Mouse (Mus musculus): ENCODE measurements around the gene Cog5.

The Cog5 gene

DNA sequence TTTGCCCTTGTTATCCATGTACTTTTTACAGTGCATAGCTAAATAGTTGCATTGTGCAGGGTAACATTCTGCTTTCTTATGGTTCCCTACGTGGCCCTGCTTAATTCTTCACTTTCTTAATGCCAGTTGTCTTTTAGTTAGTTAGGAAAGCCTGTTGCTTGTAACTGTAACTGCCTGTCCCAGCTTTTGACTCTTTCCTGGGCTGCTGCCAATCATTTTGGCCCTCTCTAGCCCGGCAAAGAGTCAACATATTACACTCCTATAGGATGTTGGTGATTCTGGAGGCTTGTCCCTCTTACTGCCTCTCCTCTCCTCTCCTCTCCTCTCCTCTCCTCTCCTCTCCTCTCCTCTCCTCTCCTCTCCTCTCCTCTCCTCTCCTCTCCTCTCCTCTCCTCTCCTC, 51.5 kb downstream of the Cog5 start:
- in situ Hi-C loops (cut with MboI; ENCODE audit: unreplicated experiment in 2 of 2): loop anchor here in 1 of 2 experiments (25.0 kb wide), 1 partner anchor 594 kb away; no protein-coding TSS in a partner anchor

DNA sequence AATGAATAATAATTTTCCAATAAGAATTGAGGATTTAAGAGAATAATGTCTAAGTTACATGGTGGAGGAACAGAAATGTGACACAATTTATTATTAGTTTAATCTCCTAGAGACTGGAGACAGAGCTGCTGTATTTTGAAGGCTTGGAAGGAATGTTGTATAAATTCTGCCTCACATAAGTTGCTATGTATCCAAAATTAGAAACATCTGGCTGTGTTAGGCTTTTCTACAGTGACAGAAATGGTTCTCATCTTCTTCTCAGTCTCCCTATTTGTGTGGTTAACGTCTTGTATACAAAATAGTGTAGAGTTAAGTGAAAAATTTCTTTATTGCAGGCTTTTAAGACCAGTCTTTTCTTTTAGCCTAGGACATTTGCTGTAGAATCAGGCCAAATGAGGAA, 52.9 kb downstream of the Cog5 start:
- in situ Hi-C loops (cut with MboI; ENCODE audit: unreplicated experiment in 2 of 2): loop anchor here in 1 of 2 experiments (25.0 kb wide), 1 partner anchor 595 kb away; no protein-coding TSS in a partner anchor

DNA sequence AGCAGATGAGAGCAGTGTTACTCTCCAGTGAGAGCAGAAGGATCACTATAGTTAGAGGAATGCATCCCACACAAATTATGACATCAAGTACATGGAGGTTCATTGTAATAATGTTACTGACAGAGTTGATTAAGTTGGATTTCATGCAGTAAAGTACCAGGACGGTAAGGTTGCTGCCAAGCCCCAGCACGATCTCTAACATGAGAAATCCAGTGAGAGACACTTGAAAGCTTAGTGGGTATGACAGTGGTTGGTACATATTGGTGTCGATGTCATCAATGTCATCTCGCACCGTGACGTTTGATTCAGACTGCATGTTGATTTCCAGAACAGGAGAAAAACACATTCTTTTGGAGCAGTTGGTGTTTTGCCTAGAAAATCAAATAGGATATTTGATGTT, 55.0 kb downstream of the Cog5 start:
- in situ Hi-C loops (cut with MboI; ENCODE audit: unreplicated experiment in 2 of 2): loop anchor here (10.0 to 25.0 kb wide), 3 partner anchors 205 to 597 kb away; no protein-coding TSS in a partner anchor

- in situ Hi-C loops (cut with MboI; ENCODE audit: unreplicated experiment in 2 of 2): loop anchor here (10.0 to 25.0 kb wide), 3 partner anchors 207 to 600 kb away; no protein-coding TSS in a partner anchor
Observed at GRCm38 (mm10) chr12:31712233-31712632, 57.6 kb downstream of the Cog5 start.

DNA sequence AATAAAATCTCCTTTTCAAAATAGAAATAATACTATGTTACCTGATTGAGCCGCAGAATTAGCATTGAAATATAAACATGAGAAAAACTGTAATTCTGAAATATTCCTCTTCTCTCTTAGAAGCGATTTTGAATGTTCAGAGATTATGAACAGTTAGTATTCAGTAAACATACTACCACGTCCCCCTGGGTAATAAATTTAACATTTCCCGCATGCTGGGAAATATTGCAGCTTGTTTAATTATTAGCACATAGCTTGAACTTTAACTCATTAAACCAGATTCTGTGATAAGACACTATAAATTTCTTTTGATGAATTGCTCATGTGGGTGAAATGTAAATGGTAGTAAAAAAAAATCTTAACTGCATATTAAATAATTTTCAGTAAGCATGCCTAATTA, 58.1 kb downstream of the Cog5 start:
- in situ Hi-C loops (cut with MboI; ENCODE audit: unreplicated experiment in 2 of 2): loop anchor here (10.0 to 25.0 kb wide), 3 partner anchors 208 to 600 kb away; no protein-coding TSS in a partner anchor

- in situ Hi-C loops (cut with MboI; ENCODE audit: unreplicated experiment in 2 of 2): loop anchor here (10.0 to 25.0 kb wide), 3 partner anchors 209 to 601 kb away; no protein-coding TSS in a partner anchor
Observed at GRCm38 (mm10) chr12:31713600-31713999, 58.9 kb downstream of the Cog5 start, which contains the start of gene Gpr22. Gpr22 (minus strand) TSS chr12:31713947.

DNA sequence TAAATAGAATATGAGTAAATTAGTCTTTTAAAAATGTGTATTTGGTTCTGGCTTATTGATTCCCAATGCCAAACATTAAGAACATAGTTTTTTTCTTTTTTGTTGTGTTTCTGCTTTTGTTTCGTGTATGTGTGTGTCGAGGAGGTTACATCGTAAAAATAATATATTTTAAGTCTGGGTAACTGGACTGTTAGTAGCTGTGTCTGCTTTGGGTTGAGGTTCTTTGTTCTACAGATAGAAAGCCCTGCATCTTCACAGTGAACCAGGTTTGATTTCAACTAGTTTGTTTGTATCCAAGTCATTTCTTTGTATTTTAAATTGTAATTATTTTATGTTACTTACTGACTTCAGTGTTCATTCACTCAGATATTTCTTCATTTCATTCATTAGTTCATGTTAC, 59.4 kb downstream of the Cog5 start:
- in situ Hi-C loops (cut with MboI; ENCODE audit: unreplicated experiment in 2 of 2): loop anchor here (10.0 to 25.0 kb wide), 3 partner anchors 209 to 602 kb away; no protein-coding TSS in a partner anchor

DNA sequence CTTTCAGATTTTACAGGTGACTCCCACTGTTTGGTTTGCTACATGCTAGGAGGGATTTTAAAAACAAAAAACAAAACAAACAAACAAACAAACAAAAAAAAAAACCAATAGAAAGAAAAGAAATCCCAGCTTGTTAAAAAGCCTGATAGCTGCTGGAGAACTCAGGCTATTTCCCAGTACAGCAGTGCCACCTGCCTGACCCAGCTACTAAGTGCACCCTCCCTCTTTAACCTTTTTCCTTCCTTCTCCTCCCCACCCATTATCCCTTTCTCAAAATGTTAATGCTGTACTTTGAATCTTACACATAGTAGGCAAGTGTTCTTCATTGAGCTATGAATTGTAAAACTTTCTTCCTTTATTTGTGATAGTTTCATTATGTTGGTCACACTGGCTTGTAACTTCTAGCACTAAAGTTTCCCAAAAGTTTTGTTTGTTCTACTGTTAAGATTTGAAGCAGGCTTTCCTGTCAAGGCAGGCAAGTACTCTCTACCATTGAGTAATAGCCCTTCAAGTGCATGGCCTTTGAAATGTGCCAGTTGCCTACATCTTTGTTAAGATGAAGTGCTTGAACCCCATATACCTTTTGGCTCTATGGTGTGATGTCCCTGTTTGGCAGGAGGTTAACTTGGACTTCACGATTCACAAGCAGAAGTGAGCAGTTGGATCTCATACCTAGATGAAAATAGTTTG, 65.1 kb downstream of the Cog5 start:
- in situ Hi-C loops (cut with MboI; ENCODE audit: unreplicated experiment in 2 of 2): loop anchor here (5.0 to 25.0 kb wide), 4 partner anchors 212 to 607 kb away; no protein-coding TSS in a partner anchor

- in situ Hi-C loops (cut with MboI; ENCODE audit: unreplicated experiment in 2 of 2): loop anchor here in 1 of 2 experiments (25.0 kb wide), 1 partner anchor 612 kb away; no protein-coding TSS in a partner anchor
Observed at GRCm38 (mm10) chr12:31724576-31724975, 69.9 kb downstream of the Cog5 start.

GRCm38 (mm10) chr12:31725511-31726275, 71.0 kb downstream of the Cog5 start:
- in situ Hi-C loops (cut with MboI; ENCODE audit: unreplicated experiment in 2 of 2): loop anchor here in 1 of 2 experiments (25.0 kb wide), 1 partner anchor 613 kb away; no protein-coding TSS in a partner anchor

GRCm38 (mm10) chr12:31726707-31727106, 72.0 kb downstream of the Cog5 start:
- in situ Hi-C loops (cut with MboI; ENCODE audit: unreplicated experiment in 2 of 2): loop anchor here in 1 of 2 experiments (25.0 kb wide), 1 partner anchor 614 kb away; no protein-coding TSS in a partner anchor

DNA sequence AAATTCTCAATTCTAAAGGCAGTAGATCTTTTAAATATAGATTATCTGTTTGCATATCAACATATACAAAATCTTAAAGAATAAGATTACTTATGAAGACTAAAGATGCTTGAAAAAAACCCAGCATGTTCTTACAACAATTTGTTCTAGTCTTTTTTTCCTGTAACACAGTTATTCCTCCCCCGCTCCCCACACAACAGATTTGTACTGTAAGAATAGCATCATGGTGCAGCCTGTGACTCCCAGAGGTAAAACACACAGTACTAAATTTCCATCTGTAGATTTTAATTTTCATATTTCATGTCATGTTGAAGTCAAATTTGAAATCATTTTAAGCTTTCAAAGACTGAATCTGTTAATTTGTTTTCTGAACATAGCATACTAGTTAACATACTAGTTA, 75.5 kb downstream of the Cog5 start:
- in situ Hi-C loops (cut with MboI; ENCODE audit: unreplicated experiment in 2 of 2): loop anchor here in 1 of 2 experiments (25.0 kb wide), 1 partner anchor 618 kb away; no protein-coding TSS in a partner anchor

DNA sequence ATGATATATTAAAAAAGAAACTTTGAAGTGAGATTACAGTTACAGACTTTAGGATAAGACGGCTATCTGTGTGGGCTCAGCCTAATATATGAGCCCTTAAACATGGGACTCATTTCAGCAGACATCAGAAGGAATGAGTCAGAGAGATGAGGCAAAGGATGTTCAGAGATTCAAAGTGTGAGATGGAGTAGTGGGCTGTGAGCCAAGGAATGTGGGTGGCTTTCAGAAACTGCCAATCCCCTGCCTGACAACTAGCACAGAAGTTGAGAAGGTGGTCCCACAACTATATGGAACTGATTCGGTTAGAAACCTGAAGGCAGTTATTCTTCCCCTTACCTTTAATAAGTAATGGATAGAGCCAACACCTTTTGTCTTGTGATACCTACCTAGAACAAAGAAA, 79.9 kb downstream of the Cog5 start:
- in situ Hi-C loops (cut with MboI; ENCODE audit: unreplicated experiment in 2 of 2): loop anchor here in 1 of 2 experiments (25.0 kb wide), 1 partner anchor 622 kb away; no protein-coding TSS in a partner anchor

- in situ Hi-C loops (cut with MboI; ENCODE audit: unreplicated experiment in 2 of 2): loop anchor here in 1 of 2 experiments (25.0 kb wide), 1 partner anchor 635 kb away; no protein-coding TSS in a partner anchor
Observed at GRCm38 (mm10) chr12:31747301-31747700, 92.6 kb downstream of the Cog5 start.

DNA sequence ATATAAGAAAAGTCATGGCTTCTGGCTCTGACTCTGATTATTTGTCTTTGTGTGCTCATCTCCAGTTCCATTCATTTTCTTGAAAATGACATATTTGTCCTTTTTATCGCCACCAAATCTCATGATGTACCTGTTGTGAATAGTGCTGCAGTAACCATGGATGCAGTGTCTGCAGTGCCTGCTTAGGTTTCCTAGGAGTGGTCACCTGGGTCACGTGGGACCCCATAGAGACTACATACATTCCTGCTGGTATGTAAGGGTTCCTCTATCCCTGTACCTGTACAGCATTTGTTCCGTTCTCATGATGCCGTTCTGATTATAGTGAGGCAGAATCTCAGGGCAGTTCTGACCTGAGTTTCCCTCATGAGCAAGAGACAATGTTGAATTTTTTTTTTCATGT, 95.2 kb downstream of the Cog5 start:
- in situ Hi-C loops (cut with MboI; ENCODE audit: unreplicated experiment in 2 of 2): loop anchor here in 1 of 2 experiments (25.0 kb wide), 1 partner anchor 638 kb away; no protein-coding TSS in a partner anchor

DNA sequence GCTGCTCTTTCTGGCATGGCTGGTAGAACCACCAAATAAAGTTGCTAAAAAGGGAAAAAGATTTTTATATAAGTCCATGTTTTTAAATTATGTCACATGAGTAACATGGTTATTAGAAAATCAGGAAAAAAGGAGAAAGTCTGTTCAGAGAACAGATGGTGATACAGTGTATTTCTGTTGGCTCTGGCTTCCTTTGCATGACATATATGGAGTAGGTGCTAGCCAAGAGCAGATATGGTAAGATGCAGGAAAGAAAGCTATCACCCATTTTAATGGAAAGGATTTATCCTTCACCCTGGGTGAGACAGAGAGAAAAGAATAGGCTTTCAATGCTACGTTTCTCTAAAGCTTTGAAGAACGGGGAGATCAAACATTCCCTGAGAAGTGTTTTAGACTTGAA, 99.8 kb downstream of the Cog5 start:
- in situ Hi-C loops (cut with MboI; ENCODE audit: unreplicated experiment in 2 of 2): no loop called here

DNA sequence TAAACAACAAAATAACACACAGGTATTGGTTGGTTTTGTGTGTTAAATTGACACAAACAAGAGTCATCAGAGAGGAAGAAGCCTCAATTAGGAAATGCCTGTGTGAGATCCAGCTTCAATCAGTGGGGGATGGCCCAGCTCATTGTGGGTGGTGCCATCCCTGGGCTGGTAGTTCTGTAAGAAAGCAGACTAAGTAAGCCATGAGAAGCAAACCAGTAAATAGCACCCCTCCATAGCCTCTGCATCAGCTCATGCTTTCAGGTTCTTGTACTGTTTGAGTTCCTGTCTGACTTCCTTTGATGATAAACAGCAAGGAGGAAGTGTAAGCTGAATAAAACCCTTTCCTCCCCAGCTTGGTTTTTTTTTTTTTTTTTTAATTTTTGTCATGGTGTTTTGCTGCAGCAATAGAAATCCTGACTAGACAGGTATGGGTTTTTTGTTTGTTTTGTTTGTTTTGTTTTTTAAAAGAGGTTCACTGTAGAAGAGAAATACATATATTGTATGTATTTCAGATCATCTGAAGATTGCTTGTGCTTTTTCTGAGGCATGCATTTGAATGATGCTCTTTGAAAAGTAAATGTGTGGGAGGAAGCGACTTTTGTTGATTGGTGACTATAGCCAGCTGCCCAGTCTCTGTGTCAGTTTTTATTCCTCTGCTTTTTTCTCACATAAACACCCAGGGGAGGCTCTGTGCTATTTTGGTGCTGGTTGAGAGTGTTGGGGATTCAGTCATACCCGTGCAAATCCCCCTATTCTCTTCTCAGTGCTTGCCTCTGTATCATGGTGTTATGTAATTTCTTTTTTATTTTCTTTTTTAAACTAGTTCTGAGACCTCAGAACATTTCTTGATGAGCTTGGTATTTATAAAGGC, 101.5 kb downstream of the Cog5 start:
- in situ Hi-C loops (cut with MboI; ENCODE audit: unreplicated experiment in 2 of 2): no loop called here

DNA sequence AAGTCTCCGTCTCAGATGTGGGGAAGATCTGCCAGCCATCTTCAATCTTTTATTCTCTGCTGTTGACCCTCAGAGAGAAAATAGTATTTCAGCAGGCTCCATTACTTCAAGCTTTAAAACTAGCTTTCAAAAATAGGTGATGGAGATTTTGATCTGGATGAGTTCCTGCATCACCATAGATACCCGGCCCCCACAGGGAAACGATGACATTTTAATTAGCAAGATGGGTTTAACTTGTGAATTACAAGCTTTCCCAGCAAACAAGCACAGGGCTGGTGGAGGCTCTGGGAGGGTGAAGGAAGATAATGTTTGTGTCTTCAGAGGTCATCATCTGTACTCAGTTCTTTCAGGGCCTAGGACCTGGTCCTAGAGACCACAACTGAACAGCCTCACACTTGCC, 118.9 kb downstream of the Cog5 start:
- in situ Hi-C loops (cut with MboI; ENCODE audit: unreplicated experiment in 2 of 2): no loop called here

- in situ Hi-C loops (cut with MboI; ENCODE audit: unreplicated experiment in 2 of 2): no loop called here
Observed at GRCm38 (mm10) chr12:31784291-31784690, 129.6 kb downstream of the Cog5 start.

GRCm38 (mm10) chr12:31788530-31788929, 133.9 kb downstream of the Cog5 start:
- in situ Hi-C loops (cut with MboI; ENCODE audit: unreplicated experiment in 2 of 2): no loop called here
